Mouse (Mus musculus): ENCODE measurements at regions not wholly inside any gene's neighbourhood (a gene's known extent, or its start where the extent isn't known, plus 50 kb on each side); places are given as distances from the start of the nearest gene placed in this dataset.
"Not testable (repeated sequence)": the region's sequence is repeated elsewhere in the genome, so short reads cannot be mapped to it uniquely, and the experiment has no call there.

DNA sequence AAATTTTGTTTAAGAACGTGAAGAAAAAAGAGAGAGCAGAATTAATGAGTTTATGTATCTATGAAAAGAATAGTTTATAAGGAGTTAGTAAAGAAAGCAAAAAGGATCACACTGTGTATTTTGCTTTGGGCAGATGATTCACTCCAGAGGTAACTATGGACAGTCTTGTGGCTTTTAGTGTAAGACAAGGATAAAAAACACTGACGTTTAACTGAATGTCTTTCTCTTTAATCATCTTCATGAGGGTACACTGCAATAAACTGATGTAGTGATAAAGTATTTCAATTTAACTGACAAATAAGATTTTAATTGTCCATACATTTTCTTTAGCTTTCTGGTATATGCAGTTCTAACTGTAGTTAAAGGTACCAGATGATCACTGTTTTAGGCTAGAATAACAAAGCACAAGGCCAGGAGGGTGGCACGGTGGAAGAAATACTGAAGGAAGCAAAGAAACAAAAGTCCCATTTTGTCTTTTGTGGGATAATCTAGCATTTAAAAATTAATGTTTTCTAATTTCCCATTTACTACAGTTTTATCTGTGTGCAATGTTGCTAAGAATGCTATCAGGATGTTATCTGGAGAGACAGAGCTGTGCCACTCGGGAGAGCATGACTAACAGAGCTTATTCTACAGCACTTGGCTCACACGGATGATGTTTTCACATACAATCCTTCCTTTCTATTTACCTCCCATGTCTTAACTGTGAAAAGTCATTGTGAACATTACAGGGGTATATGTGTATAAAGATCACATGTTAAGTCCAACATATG lies 232.4 kb upstream of the Tusc1 start:
- DNase-seq (ENCODE audit: extremely low read depth, low read depth, low spot score), result no peak
- Histone ChIP-seq H3K4me3 (ENCODE audit: insufficient read depth, low read depth, low read length) (no peak overlapping the region), H3K4me1 (ENCODE audit: control insufficient read depth, insufficient read depth, low read length) (no peaks in the 10 kb centered on the region), H3K36me3 (ENCODE audit: control insufficient read depth, insufficient read depth, low read length) (no peaks in the 10 kb centered on the region), H3K79me2 (ENCODE audit: control insufficient read depth, insufficient read depth, low read length) (no peaks in the 10 kb centered on the region), H3K9ac (ENCODE audit: low read depth, low read length) (no peak overlapping the region), H3K27me3 (ENCODE audit: control insufficient read depth, insufficient read depth, low read length) (no peaks in the 10 kb centered on the region), H3K27ac (replicated peaks; ENCODE audit: insufficient read depth, low read depth, low read length) (no peak overlapping the region)
- 74% methylated on average over 5 of the region's 5 CpGs for WGBS
- no peak for TF ChIP-seq CTCF (IDR thresholded peaks at IDR 0.05; ENCODE audit: low read depth, low read length)
- no peak for TF ChIP-seq POLR2A (IDR thresholded peaks at IDR 0.05; ENCODE audit: extremely low read depth, insufficient read depth, low read length)

DNA sequence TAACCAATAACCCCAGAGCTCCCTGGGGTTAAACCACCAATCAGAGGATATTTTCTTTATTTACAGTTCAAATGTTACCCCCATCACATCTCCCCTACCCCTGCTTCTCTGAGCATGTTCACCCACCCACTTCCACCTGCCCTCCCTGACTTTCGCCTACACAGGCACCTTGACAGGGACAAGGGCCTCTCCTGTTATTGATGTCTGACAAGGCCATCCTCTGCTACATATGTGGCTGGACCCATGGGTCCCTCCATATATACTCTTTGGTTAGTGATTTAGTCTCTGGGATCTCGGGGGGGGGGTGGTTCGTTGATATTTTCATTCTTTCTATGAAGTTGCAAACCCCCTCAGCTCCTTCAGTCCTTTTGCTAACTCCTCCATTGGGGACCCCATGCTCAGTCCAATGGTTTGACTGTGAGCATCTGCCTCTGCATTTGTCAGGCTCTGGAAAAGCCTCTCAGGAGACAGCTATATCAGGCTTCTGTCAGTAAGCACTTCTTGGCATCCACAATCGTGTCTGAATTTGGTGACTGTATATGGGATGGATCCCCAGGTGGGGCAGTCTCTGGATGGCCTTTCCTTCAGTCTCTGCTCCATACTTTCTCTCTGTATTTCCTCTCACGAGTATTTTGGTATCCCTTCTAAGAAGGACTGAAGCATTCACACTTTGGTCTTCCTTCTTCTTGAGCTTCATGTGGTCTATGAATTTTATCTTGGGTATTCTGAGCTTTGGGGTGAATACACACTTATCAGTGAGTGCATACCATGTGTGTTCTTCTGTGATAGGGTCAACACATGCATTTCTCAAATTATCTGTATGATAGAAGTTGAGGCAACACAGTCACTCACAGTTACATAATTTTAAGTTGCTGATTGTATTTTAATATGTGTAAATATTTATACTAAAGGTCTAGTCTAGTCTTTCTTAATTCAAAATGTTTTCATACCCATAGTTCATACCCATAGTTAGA lies 220.8 kb upstream of the Tusc1 start:
- DNase-seq (ENCODE audit: extremely low read depth, low read depth, low spot score), result no peak
- Histone ChIP-seq H3K4me1 (ENCODE audit: control insufficient read depth, insufficient read depth, low read length) (peaks cover 3% of the 10 kb centered on the region; the same call in 1 of the 2 replicates), H3K27me3 (ENCODE audit: control insufficient read depth, insufficient read depth, low read length) (no peaks in the 10 kb centered on the region), H3K4me3 (ENCODE audit: insufficient read depth, low read depth, low read length) (no peak overlapping the region), H3K36me3 (ENCODE audit: control insufficient read depth, insufficient read depth, low read length) (no peaks in the 10 kb centered on the region), H3K79me2 (ENCODE audit: control insufficient read depth, insufficient read depth, low read length) (no peaks in the 10 kb centered on the region), H3K27ac (replicated peaks; ENCODE audit: insufficient read depth, low read depth, low read length) (no peak overlapping the region), H3K9ac (ENCODE audit: low read depth, low read length) (no peak overlapping the region)
- 68% methylated on average over 5 of the region's 5 CpGs for WGBS
- TF ChIP-seq POLR2A (IDR thresholded peaks at IDR 0.05; ENCODE audit: extremely low read depth, insufficient read depth, low read length), result no peak
- no peak for TF ChIP-seq CTCF (IDR thresholded peaks at IDR 0.05; ENCODE audit: low read depth, low read length)

DNA sequence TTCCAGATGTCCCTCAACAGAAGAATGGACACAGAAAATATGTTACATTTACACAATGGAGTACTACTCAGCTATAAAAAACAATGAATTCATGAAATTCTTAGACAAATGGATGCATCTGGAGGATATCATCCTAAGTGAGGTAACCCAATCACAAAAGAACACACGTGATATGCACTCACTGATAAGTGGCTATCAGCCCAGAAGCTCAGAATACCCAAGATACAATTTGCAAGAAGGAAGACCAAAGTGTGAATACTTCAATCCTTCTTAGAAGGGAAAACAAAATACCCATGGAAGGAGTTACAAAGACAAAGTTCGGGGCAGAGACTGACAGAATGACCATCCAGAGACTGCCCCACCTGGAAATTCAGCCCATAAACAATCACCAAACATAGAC lies 219.9 kb upstream of the Tusc1 start:
- H3K27me3 ChIP-seq (ENCODE audit: control insufficient read depth, insufficient read depth, low read length); H3K4me3 ChIP-seq (ENCODE audit: insufficient read depth, low read depth, low read length); DNase-seq (ENCODE audit: extremely low read depth, low read depth, low spot score); H3K79me2 ChIP-seq (ENCODE audit: control insufficient read depth, insufficient read depth, low read length); H3K36me3 ChIP-seq (ENCODE audit: control insufficient read depth, insufficient read depth, low read length); H3K27ac ChIP-seq (replicated peaks; ENCODE audit: insufficient read depth, low read depth, low read length); H3K9ac ChIP-seq (ENCODE audit: low read depth, low read length); H3K4me1 ChIP-seq (ENCODE audit: control insufficient read depth, insufficient read depth, low read length): not testable (repeated sequence)
- WGBS, result 64% methylated on average over 2 of the region's 2 CpGs

- H3K79me2 ChIP-seq (ENCODE audit: control insufficient read depth, insufficient read depth, low read length), result no peaks in the 10 kb centered on the region
- TF ChIP-seq CTCF (IDR thresholded peaks at IDR 0.05; ENCODE audit: low read depth, low read length) (no peak), POLR2A (IDR thresholded peaks at IDR 0.05; ENCODE audit: extremely low read depth, insufficient read depth, low read length) (no peak)
- H3K9ac ChIP-seq (ENCODE audit: low read depth, low read length), result no peak overlapping the region
- H3K27ac ChIP-seq (replicated peaks; ENCODE audit: insufficient read depth, low read depth, low read length), result no peak overlapping the region
- DNase-seq (ENCODE audit: extremely low read depth, low read depth, low spot score), result peak; percentile 78
- 59% methylated on average over 4 of the region's 4 CpGs for WGBS
- H3K36me3 ChIP-seq (ENCODE audit: control insufficient read depth, insufficient read depth, low read length), result no peaks in the 10 kb centered on the region
- H3K4me1 ChIP-seq (ENCODE audit: control insufficient read depth, insufficient read depth, low read length), result peaks cover 3% of the 10 kb centered on the region; the same call in 1 of the 2 replicates
- no peaks in the 10 kb centered on the region for H3K27me3 ChIP-seq (ENCODE audit: control insufficient read depth, insufficient read depth, low read length)
- no peak overlapping the region for H3K4me3 ChIP-seq (ENCODE audit: insufficient read depth, low read depth, low read length)
These were observed 217.3 kb upstream of the Tusc1 start for GRCm38 (mm10) chr4:93552489-93553160.

DNA sequence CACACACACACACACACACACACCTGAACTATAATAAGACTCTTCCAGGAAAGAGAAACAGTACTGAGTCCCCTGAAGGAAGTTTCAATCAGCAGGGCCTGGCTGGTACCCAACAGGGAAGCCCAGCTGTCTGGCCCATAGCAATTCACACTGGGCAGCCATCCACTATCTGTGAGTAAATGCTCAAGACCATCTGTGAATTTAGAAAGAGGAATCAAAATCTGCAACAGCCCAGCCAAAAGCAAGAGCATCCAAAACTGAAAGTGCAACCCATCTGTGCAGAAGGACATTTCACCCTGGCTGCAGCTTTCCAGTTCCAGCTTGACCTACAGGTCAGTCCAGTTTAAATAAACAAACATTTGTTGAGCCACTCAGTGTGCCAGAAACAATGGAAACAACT lies 215.8 kb upstream of the Tusc1 start:
- Histone ChIP-seq H3K27me3 (ENCODE audit: control insufficient read depth, insufficient read depth, low read length) (no peaks in the 10 kb centered on the region), H3K27ac (replicated peaks; ENCODE audit: insufficient read depth, low read depth, low read length) (no peak overlapping the region), H3K4me1 (ENCODE audit: control insufficient read depth, insufficient read depth, low read length) (peaks cover 3% of the 10 kb centered on the region; the same call in 1 of the 2 replicates), H3K79me2 (ENCODE audit: control insufficient read depth, insufficient read depth, low read length) (no peaks in the 10 kb centered on the region), H3K4me3 (ENCODE audit: insufficient read depth, low read depth, low read length) (no peak overlapping the region), H3K9ac (ENCODE audit: low read depth, low read length) (no peak overlapping the region), H3K36me3 (ENCODE audit: control insufficient read depth, insufficient read depth, low read length) (no peaks in the 10 kb centered on the region)
- TF ChIP-seq POLR2A (IDR thresholded peaks at IDR 0.05; ENCODE audit: extremely low read depth, insufficient read depth, low read length), result no peak
- no peak for TF ChIP-seq CTCF (IDR thresholded peaks at IDR 0.05; ENCODE audit: low read depth, low read length)
- peak; percentile 84 for DNase-seq (ENCODE audit: extremely low read depth, low read depth, low spot score)

Measured in liver, adult 2 months (tissue).